Mouse (Mus musculus): Measurements from ENCODE around the gene Pgam5.

The Pgam5 gene

DNA sequence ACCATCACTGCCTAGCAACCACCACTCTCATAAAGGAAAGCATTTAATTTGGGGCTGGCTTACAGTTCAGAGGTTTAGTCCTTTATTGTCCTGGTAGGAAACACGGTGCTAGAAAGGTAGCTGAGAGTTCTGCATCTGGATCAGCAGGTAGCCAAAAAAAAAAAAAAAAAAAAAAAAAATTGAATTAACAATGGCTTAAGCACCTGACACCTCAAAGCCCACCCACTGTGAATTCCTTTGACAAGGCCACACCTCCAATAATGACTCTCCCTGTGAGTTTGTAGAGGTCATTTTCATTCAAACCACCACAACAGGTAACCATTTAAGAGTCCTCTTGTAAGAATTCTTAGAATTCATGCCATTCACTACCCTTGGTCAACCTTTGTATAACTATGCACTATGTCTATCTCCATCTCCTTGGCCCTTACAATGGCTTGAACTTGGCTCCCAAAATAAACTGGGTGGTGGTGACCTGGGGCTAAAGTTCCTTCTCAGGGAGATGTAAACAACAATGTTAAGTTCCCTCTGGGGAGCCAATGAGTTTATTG lies 42.3 kb downstream of the Pgam5 start:
- DNase-seq, result no peak

DNA sequence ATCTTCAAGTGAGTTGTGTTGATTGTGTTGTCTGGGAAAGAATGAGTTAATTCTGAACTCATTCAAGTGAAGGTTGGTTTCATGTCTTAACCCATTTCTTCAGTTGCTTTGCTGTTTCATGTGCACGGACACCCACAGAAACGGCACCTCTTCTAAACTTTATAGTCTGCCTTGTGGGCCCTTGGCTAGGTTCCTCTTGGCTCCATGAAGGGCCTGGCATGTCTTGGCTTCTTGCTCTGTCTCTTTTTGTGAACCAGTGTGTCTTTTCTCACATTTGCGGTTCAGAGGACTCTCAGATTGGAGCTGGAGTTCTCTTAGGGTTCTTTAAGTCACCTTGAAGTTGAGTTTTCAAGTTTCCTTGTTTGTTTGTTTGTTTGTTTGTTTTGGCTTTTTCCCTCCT lies 44.7 kb downstream of the Pgam5 start:
- no peak for DNase-seq

DNA sequence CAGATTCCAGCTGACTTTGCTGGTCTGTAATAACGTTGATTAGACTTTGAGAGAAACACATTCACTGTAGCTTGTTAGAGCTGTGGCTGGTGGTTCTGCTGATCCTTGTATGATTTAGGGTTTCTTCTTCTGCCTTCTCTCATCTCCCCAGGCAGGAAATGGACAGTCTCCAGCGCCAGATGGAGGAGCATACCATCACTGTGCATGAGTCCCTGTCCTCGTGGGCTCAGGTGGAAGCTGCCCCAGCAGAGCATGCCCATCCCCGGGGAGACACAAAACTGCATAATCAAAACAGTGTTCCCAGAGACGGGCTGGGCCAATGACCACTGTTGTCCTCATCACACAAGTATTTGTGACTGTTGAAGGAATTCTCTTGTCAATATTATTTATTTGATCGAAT lies 47.0 kb downstream of the Pgam5 start:
- no peak for DNase-seq

- DNase-seq, result no peak
These were observed 49.4 kb downstream of the Pgam5 start for GRCm38 (mm10) chr5:110220331-110220730.

DNA sequence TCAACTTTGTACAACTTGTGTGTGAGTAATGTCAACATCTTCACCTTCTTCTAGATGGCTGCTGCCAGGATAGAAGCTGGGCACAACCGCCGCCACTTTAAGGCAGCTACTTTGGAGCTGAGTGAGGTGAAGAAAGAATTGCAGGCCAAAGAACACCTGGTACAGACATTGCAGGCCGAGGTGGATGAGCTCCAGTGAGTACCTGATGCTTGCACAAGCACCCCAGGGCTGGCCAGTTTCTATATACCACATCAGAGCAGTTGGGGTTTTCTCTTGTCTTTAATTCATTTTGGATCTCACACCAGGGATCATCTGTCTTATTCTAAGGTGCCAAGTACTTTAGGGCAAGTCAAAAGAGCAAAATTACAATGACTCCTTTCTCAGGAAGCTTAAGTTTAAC lies 52.9 kb downstream of the Pgam5 start:
- no peak for DNase-seq

DNA sequence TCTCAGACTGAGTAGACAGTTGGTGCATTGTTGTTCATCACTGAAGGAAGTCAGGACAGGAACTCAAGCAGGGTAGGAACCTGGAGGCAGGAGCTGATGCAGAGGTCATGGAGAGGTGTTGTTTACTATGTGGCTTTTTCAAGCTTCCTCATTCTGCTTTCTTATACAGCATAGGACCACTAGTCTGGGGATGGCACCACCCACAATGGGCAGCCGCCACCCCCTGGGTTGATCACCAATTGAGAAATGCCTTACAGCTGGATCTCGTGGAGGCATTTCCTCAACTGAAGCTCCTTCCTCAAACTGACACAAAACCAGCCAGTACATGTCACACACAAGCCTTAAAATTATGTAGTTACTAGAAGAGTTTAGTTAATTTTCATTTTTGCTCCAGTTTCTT lies 58.4 kb downstream of the Pgam5 start:
- DNase-seq, result no peak
